Mouse (Mus musculus) heart, adult 11 months (tissue): ENCODE data around the gene Ctf1.

ENCODE experiments used
- DNase-seq: peaks from one replicate; pipeline ENCODE4 v3.0.0; 2022

Gene Ctf1

DNA sequence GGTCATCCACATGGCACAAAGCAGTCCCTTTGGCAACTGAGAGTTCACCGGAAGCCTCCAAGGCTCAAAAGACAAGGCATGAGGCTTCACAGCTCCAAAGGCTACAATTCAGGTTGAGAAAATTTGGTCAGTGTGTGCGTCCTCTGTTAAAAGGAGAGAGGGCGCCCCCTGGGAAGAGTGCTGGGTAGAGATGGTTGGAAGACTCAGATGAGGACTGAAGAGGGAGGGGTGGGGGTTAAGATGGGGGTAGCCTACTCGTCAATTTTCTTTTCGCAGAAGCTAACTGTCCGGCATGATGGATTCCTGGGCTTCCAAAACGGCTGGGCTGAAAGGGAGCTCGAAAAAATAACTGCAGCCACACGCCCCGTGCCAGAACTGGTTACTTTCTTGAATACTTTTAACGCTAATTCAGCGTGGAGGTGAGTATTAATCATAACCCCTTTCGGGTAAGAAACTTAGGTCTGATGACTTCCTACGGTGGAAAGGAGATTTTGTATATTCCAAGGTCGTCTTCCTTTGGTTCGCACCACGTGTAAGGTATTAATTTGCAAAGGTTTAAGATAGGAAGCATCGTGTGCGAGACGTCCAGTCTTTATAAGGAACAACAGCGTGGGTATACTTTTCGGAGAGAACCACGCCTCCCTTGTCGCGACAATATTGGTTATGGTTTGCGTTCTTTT is 32.0 kb downstream of the Ctf1 start, which contains the start of gene Fbxl19:
Gene Fbxl19, plus strand, starts transcription at position 178 of the 680 bp plus-strand sequence.
- peak; percentile 96 for DNase-seq

DNA sequence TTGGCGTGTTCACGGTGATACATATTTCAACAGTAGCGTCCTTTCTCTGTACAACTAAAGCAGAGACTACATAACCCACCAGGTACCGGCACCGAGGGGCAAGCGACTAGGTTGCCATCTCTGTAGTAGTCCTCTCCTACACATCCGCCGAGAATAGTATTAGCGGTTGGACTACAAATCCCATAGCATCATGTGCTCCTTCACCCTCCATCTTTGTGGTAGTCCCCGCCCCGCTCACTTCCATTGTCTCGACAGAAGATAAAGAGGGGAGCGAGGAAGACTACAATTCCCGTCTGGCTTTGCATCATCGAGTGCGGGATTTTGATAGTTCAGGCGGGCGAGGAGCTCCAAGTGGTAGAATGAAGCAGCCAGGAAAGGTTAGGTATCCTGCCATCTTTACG is 32.7 kb downstream of the Ctf1 start:
- DNase-seq, result peak; percentile 100

DNA sequence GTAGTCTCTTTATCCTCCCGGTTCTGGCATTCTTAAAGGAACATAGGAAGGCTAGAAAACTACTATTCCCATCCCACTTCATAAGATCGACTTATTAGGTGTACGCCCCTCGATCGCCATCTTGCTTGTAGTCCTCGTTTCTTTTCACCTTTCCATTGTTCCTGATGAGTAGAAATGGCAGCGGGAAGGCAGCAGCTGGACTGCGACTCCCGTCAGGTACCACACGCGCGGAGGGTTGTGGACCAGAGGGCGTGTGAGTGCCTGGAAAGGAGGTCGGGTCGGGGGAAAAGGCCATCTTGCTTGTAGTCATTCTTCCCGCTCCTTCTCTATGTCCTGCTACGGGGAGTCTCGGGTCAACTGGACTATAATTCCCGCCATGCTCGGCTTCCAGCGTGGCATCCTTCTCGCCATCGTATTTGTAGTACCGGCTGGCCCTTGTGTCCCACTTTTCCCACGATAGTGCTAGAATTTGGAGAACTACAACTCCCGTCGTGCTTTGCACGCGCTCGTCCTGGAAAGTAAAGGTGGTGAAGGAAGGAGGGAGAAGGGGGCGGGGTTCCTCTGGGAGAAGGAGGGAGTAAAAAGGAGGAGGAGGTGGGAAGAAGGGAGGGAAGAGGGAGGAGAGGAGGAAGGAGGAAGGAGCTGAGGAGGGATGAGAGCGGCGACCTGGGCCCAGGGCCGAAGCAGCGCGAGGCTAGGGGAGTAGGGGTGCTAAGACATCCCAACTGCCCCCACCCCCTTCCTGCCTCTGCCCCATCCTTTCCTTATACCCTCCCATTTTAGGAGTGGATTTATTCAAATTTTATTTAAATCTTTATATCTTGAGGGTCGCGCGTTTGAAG is 33.3 kb downstream of the Ctf1 start:
- DNase-seq, result peak; percentile 100

DNA sequence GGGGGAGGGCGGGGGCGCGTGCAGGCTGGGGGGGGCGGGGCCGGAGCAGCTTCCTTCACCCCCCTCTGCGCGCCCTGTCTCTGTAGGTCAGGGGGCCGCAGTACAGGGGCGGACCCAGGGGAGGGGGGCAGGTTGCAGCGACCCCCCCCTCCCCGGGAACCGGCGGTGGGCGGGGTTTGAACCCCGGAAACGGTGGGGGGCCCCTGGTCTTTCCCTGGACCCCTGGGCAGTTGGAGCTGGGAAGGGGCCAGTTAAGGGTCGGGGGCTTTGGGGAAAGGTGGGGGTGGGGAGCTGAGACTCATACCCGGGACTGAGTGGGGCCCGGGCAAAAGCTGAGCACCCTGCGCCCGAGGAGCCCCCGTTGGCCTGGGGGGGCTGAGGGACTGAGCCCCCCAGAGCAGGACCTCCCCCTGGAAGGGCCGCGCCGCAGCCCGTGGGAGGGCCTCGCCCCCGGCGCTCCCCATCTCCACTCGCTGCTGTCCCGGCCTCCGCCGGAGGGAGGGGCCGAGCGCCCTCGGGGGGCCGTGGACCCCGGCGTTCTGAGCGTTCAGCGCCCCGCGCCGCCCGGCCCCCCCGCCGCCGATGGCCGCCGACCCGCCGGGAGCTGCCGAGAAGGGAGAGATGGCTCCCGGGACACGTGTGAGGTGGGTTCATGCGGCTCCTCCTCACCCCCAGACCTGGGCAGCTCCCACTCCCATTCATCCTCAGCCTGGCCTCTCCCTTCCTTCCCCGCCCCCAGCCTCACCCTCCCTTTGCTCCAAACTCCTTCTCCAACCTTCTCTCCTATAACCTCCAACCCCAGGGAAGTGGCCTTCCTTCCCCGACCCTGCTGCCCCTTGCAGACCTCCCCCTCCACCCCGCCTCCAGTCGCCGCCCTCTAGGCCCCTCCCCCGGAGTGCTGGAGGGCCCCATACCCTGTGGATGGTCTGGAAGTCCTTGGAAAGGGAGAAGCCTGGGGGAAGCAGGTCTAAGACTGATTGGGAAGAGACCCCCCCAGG is 34.3 kb downstream of the Ctf1 start:
- DNase-seq, result peak; percentile 97

DNA sequence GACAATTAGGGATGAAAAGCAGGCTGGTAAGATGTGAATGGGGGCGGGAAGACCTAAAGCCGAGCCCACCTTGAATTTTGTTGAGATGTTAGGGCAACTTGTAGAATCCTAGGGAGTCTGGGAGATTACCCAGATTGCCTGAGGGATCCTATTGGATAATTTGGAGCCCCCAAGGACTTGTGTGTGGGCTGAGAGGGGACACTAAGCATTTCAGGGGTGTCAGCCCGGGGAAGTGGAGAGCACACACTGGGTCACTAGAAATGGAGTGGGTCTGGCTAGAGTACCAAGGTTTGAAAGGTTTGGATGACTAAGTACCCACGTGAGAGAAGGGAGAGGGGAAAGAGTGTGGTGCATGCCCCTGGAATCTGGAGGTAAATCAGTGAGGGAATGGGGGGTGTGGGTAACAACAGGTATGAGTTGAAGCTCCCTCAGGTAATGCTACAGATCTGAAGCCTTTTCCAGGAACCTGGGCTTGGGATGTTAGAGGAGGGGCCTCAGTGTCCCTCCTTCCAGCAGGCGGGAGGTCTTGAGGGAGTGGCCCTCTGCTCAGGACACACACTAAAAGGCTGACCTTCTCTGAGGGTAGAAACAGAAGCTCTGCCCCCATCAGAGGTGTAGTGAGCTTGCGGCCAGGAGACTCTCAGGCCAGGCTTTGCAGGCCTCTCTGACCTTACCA is 35.2 kb downstream of the Ctf1 start:
- DNase-seq, result peak; percentile 92

DNA sequence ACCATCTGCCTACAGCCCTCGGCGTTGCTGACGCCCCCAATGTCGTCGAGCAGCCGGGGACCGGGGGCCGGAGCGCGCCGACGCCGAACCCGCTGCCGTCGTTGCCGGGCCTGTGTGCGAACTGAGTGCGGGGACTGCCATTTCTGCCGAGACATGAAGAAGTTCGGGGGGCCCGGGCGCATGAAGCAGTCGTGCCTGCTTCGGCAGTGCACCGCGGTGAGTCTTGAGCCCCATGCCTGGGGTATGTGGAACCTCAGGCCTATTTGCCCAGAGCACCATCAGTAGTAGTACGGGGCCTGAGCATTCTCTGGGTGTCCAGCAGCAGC is 35.7 kb downstream of the Ctf1 start:
- DNase-seq, result no peak

DNA sequence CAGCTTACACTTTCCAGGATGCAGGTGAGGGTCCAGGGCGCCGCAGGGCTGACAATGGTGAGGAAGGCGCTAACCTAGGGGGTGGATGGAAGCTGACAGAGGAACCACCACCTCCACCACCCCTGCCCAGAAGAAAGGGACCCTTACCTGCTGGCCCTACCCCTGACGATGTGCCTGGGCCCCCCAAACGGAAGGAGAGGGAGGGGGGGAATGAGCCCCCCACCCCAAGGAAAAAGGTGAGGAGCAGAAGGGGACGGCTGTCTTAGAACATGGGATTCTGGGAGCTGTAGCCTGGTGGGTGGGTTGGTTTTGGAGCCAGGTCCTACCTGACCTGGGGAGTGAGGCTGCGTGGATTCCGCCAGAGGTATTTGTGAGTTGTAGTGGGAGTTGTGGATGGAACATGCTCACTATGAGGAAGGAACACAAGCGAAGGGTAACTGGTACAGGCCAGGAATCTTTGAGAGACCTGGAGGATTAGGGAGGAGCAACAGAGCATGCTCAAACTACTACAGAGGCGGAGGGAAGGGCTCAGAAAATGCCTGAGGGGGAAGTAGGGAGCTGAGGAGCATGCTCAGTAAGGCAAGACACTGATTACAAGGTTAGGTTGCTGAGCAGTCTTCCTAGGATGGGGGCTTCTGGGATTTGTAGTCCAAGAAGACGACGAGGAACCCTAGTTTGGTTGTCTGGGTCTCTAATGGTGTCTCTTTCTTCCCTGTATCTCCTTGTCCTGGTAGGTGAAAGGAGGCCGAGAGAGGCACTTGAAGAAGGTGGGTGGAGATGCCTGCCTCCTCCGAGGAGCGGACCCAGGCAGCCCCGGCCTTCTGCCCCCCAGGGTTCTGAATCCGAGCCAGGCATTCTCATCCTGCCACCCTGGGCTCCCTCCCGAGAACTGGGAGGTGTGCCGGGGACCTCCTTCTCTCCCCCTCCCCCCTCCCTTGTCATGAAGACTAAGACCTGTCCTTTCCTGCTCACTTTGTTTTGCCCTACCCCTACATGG is 37.9 kb downstream of the Ctf1 start:
- DNase-seq, result peak; percentile 91

DNA sequence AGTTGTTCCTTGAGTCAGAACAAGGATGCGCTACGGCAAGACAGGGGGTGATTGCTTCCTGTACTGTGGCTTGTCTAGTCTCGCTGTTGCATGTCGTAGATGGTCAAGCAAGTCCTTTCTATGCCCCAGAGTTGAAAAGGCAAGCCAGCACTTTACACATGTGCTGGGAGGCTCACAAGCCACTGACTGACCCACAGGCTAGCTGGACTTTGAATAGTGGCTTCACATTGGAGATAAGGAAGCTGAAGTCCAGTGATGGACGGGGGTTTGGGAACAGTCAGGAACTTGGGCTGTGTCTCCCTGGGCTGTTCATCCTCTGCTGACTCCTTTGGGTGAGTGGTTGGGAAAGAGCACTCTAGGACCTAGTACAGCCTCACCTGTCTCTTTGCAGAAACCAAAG is 39.1 kb downstream of the Ctf1 start:
- DNase-seq, result peak; percentile 84

DNA sequence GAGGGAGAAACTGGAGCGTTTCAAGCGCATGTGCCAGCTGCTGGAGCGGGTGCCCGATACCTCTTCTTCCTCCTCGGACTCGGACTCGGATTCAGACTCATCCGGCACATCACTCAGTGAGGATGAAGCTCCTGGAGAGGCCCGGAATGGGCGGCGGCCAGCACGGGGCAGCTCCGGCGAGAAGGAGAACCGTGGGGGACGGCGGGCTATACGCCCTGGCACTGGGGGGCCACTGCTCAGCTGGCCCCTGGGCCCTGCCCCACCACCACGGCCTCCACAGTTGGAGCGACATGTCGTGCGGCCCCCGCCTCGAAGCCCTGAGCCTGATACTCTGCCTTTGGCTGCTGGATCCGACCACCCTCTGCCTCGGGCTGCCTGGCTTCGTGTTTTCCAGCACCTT is 39.5 kb downstream of the Ctf1 start:
- peak; percentile 90 for DNase-seq

DNA sequence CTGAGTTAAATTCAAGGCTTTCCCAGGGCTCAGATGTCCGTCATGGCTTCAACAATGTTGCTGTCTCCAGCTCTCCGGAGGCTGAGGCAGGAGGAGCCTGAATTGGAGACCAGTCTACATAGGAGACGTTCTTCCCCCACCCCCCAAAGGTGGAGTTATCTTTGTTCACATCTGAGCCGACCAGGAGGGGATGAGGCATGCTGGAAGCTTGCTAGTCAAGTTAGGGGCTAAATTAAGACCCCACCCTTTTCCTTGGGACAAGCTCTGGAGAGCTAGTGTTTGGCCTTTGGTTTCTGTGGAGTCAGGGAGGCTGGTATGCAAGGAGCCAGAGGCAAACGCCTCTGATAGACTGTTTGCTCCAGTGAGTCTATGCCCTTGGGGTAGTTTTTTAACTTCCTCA is 40.6 kb downstream of the Ctf1 start:
- no peak for DNase-seq

DNA sequence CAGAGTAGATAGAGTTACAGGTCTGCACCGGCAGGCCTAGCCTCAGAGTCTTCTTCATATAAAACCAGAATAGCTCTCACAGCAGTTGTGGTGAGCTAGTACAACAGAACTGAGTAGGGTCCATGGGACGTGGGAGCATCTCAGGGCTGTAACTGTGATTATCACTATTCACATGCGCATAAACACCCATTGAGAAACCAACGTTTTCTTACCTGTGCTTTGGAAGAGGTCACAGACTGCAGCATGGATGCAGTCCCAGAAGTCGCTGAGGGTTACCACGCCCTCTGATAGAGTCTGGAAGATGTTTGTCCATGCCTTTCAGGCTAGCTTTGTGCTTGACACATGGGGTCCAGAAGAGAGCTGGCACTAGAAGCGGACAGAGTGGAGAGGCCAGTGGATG is 41.2 kb downstream of the Ctf1 start:
- DNase-seq, result no peak

DNA sequence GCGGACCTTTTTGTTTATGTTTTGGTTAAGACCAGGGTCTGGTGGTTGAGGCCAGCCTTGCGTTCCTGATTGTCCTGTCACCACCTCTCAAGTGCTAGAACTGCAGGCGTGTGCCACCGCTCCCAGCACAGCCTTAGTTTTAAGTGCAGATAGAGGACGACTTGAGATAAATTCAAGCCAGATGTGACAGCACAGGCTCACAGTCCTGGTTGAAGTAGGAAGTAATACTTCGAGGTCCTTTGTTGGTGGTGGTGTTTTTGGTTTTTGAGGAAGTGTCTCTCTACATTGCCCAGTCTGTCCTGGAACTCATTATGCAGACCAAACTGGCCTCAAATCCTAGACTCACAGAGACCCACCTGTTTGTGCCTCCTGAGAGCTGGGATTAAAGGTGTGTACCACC is 47.2 kb downstream of the Ctf1 start:
- DNase-seq, result no peak

DNA sequence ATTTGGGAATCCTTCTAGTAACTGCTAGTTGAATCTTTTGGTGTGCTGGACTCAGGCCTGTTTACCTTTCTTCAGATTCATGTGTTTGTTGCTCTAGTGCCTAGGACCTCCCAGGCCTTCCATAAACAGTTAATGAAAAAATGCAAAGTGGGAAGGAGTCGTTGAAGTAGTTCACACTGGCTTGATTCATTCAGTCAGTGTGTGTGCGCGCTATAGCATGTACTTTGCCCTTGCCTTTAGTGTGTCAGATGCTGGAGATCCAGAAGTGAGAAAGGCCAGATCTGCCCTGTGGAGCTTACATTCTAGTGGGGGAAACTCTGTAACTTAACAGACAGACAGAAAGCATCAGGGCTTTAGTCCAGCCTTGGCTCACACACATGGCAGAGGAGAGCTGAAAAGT is 47.9 kb downstream of the Ctf1 start:
- no peak for DNase-seq

DNA sequence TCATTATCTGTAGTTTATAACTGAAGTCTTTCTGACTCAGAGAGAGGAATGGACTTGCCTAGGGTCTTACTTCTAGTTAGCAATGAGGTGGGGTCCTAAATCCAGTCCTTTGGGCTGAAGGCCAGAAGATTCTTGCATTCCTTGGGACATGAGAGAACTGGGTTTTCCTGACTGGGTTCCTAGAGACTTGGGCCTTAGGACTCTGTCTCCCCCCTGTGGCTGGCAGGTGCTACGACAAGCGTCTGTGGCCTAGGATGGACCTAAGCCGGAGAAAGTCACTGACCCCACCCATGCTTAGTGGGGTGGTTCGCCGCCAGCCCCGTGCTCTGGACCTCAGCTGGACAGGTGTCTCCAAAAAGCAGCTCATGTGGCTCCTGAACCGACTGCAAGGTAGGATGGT is 48.5 kb downstream of the Ctf1 start:
- peak; percentile 97 for DNase-seq

DNA sequence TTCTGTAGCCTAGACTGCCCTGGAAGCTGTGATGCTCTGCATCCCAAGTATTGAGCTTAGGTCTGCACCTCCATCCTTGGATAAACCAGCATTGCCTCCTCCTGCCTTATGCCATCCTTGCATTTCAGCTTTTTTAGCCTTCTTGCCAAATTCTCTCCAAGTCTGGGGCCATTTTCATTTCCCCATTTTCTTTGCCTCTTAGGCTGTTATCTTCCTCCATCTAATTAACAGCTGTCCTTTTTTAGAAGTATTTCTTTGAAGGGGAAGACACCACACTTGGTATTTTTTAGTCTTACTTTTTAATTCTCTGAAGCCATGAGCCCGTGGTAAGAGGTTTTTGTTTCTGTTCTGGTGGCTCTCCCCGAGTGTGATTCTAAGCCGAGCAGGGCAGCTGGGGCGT is 51.1 kb downstream of the Ctf1 start:
- no peak for DNase-seq

DNA sequence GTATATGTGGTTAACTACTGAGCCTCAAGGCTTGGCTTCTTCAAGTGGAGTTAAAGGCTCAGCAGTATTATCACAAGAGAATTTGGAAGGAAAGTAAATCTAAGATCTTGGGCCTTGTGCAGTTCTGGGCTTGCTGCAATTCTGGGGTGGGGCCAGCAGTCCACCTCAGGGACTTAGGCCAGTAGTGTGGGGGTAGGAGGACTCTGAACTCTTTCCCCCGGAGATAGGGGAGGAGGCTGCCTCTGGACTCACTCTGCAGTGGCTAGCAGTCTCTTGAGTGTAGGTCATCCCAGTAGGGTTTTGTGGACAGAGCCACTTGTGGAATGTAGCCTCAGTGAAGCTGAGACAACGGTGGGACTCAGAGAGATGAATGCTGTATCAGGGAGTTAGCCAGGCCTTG is 53.2 kb downstream of the Ctf1 start:
- DNase-seq, result no peak

DNA sequence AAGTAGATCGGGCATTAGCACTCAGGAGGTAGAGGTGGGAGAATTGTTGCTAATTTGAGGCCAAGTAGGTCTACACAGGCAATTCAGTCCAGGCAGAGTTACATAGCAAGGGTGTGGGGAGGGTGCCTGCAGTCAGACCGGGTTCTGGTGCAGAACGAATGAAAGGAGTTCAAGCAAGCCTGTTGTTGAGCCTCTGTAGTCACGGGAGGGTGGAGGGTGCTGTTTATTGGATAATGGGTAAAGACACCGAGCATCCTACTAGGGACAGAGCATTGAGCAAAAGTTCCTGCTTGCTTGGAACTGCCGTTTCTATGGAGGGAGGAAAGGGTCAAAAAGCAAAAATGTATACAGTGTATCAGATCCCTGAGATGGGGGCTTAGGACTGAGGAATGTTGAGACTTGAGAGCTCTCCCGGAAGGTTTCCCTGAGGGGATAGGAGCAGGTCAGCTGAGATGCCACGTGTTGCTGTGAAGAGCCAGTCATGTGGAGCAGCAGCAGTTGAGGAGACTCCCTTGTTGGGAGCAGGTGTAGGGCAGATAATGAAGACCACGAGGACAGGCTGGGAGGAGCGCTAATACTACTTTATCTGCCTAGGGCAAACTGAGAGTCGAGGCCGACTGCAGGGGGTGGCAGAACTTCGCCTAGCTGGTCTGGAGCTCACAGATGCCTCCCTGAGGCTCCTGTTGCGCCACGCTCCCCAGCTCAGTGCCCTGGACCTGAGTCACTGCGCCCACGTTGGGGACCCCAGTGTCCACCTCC is 54.5 kb downstream of the Ctf1 start:
- DNase-seq, result no peak
